Mouse (Mus musculus) heart, embryonic 16.5 days (tissue): Measurements from ENCODE around the gene Wwox. TPM values are rescaled to one million over a fixed set of nuclear protein-coding genes. Genes with fewer than 3 reads are reported as not detected.

Experiments
- ATAC-seq: fragments of 200-750 bp; cut with Nextera tagmentation; replicated peaks from 2 replicates; pipeline ENCODE4 v1.8.0; 2017; ENCODE audit warnings: moderate number of reproducible peaks; ENCODE audit not compliant: insufficient read depth, low FRiP score; ENCODE audit errors: extremely low read depth
- H3K27ac ChIP-seq: fragments of 300-500 bp; sonication (generic); 2 replicates; pipeline ENCODE4 v1.5.1; 2014; ENCODE audit warnings: mild to moderate bottlenecking, low read length, control low read depth, moderate library complexity
- H3K27me3 ChIP-seq: fragments of 300-500 bp; sonication (generic); 2 replicates; pipeline ENCODE4 v1.6.1; 2014; ENCODE audit warnings: low read length, mixed read lengths; ENCODE audit not compliant: control insufficient read depth, insufficient read depth
- H3K36me3 ChIP-seq: fragments of 300-500 bp; sonication (generic); 2 replicates; pipeline ENCODE4 v1.6.1; 2014; ENCODE audit not compliant: control insufficient read depth, insufficient read depth
- H3K4me1 ChIP-seq: fragments of 300-500 bp; sonication (generic); 2 replicates; pipeline ENCODE4 v1.6.1; 2014; ENCODE audit warnings: low read length, mixed read lengths; ENCODE audit not compliant: control insufficient read depth, insufficient read depth
- H3K4me2 ChIP-seq: fragments of 300-500 bp; sonication (generic); 2 replicates; pipeline ENCODE4 v1.6.1; 2014; ENCODE audit warnings: low read depth, mild to moderate bottlenecking, control low read depth, low read length
- H3K4me3 ChIP-seq: fragments of 300-500 bp; sonication (generic); 2 replicates; pipeline ENCODE4 v1.5.1; 2014; ENCODE audit warnings: mild to moderate bottlenecking, control low read depth, low read length
- H3K9ac ChIP-seq: fragments of 300-500 bp; sonication (generic); 2 replicates; pipeline ENCODE4 v1.6.1; 2014; ENCODE audit warnings: low read length, control low read depth
- H3K9me3 ChIP-seq: fragments of 300-500 bp; sonication (generic); replicated peaks from 2 replicates; pipeline ENCODE4 v1.6.1; 2016; ENCODE audit warnings: low read length; ENCODE audit not compliant: control insufficient read depth
- WGBS: fragments of 180-500 bp; shearing (Covaris S2); extraction: QIAGEN DNeasy Blood & Tissue Kit; methylation state at CpG from one replicate; pipeline ENCODE4 v1.1.7; 2014; 5-methylcytosine and 5-hydroxymethylcytosine counted together
- polyA plus RNA-seq: library from polyadenylated mRNA; unstranded; fragments of >200 nt; fragmentation: Nextera tagmentation; extraction: Ambion mirVana; gene quantifications from 2 replicates; pipeline ENCODE4 v1.2.1, GENCODE M21; 2015

Wwox gene
- polyA plus RNA-seq, 1 experiment from 2014 or later: 12.8 TPM

- Histone ChIP-seq H3K4me2 (no peak overlapping the region), H3K9me3 (no peaks in the 10 kb centered on the region), H3K27ac (no peak overlapping the region), H3K4me1 (no peaks in the 10 kb centered on the region), H3K27me3 (no peaks in the 10 kb centered on the region), H3K9ac (no peak overlapping the region), H3K36me3 (no peaks in the 10 kb centered on the region), H3K4me3 (no peak overlapping the region)
- WGBS: 62% methylated on average over 7 of the region's 7 CpGs
- ATAC-seq: no peak
Observed at GRCm38 (mm10) chr8:115045746-115046145, 606.3 kb downstream of the Wwox start.

- 69% methylated on average over 4 of the region's 4 CpGs for WGBS
- no peak overlapping the region for H3K4me3 ChIP-seq
- H3K27ac ChIP-seq: no peak overlapping the region
- no peak overlapping the region for H3K9ac ChIP-seq
- no peaks in the 10 kb centered on the region for H3K27me3 ChIP-seq
- H3K4me1 ChIP-seq: no peaks in the 10 kb centered on the region
- H3K9me3 ChIP-seq: no peaks in the 10 kb centered on the region
- no peak overlapping the region for H3K4me2 ChIP-seq
- no peaks in the 10 kb centered on the region for H3K36me3 ChIP-seq
- no peak for ATAC-seq
Observed at GRCm38 (mm10) chr8:115046496-115046895, 607.0 kb downstream of the Wwox start.

DNA sequence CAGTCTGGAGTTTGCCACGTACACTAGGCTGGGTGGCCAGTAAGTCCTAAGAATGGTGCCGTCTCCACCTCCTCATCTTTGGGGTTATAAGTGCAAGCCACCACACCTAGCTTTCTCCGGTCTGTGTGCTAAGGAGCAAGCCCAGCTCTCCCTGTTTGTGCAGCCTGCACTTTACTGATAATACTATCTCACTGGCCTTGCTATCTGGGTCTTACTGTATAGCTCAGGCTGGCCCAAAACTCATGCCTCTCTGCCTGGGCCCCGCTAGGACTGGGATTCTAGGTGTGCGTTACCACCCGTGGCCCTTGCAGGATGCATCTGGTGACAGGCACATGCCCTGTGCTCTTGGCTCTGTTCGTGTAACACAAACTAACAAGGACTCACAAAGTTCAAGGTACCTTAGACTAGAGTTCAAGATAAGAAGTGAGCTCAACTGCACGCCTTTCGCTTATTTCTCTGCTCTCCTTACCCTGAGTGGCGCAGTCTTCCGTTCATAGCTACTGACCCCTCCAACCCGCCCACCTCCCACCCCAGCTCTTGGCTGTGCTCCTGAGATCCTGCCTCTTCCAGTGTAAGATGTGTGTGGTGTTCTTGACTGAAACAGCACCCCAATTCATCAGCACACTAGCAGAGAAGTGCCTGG, 618.9 kb downstream of the Wwox start:
- Histone ChIP-seq H3K27me3 (no peaks in the 10 kb centered on the region), H3K9me3 (0 out of 2 replicates have a peak, but pooled peaks cover 4% of the 10 kb centered on the region), H3K9ac (no peak overlapping the region), H3K4me1 (no peaks in the 10 kb centered on the region), H3K36me3 (no peaks in the 10 kb centered on the region), H3K4me2 (no peak overlapping the region), H3K4me3 (no peak overlapping the region), H3K27ac (no peak overlapping the region)
- WGBS: 80% methylated on average over 12 of the region's 12 CpGs
- ATAC-seq: no peak

- Histone ChIP-seq H3K4me3 (no peak overlapping the region), H3K9ac (no peak overlapping the region), H3K27ac (no peak overlapping the region), H3K4me1 (no peaks in the 10 kb centered on the region), H3K27me3 (no peaks in the 10 kb centered on the region), H3K9me3 (no peaks in the 10 kb centered on the region), H3K4me2 (no peak overlapping the region), H3K36me3 (no peaks in the 10 kb centered on the region)
- ATAC-seq: no peak
- 86% methylated on average over 5 of the region's 5 CpGs for WGBS
Observed at GRCm38 (mm10) chr8:115063623-115064022, 624.2 kb downstream of the Wwox start.

DNA sequence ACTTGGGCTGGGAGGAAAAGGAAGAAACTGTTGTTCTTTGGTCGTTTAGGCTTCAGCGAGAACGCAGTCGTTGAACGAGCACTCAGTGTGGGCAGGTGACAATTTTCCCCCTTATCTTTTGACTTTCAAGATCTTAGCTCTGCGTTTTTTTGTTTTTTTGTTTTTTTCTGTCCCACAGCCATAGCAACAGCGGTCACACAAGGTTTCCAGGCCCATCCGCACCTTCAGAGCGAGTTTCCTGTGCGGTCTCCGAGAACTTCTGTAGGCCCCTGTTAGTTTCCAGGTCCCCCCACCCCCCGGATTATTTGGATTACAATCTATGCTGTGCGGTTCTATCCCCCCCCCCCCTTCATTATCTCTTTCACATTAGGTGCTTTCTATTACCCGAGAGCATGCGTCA, 625.2 kb downstream of the Wwox start:
- no peaks in the 10 kb centered on the region for H3K27me3 ChIP-seq
- H3K27ac ChIP-seq: no peak overlapping the region
- WGBS: 80% methylated on average over 15 of the region's 15 CpGs
- ATAC-seq: no peak
- H3K4me2 ChIP-seq: no peak overlapping the region
- H3K36me3 ChIP-seq: no peaks in the 10 kb centered on the region
- H3K4me3 ChIP-seq: no peak overlapping the region
- H3K4me1 ChIP-seq: peaks cover 3% of the 10 kb centered on the region
- no peak overlapping the region for H3K9ac ChIP-seq
- no peaks in the 10 kb centered on the region for H3K9me3 ChIP-seq

GRCm38 (mm10) chr8:115065386-115065785, 625.9 kb downstream of the Wwox start:
- Histone ChIP-seq H3K4me2 (no peak overlapping the region), H3K9ac (no peak overlapping the region), H3K4me1 (peaks cover 3% of the 10 kb centered on the region), H3K9me3 (no peaks in the 10 kb centered on the region), H3K27ac (no peak overlapping the region), H3K4me3 (no peak overlapping the region), H3K27me3 (no peaks in the 10 kb centered on the region), H3K36me3 (no peaks in the 10 kb centered on the region)
- no peak for ATAC-seq
- 77% methylated on average over 7 of the region's 7 CpGs for WGBS

DNA sequence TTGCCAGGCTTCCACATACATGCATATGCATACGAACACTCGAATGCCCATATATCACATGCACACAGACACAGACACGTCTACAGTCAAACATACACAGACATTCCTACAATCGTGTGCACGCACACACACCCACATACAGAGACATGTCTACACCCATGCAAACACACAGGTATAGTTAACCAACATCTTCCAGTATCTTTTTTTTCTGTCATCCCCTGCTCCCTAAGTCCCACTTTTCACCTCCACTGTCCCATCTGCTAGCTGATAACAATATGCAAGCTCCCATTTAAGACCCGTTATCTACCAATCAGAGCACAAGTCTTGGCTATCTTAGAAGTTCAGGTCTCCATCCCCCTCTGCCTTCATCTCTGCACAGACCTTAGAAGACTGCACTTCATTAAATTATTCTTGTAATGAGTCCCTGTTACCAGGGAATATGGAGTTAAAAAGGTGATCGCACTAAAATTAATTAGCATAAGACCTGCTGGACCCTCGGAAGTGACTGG, 627.1 kb downstream of the Wwox start:
- no peaks in the 10 kb centered on the region for H3K36me3 ChIP-seq
- no peak overlapping the region for H3K4me2 ChIP-seq
- H3K9me3 ChIP-seq: no peaks in the 10 kb centered on the region
- H3K27ac ChIP-seq: no peak overlapping the region
- no peaks in the 10 kb centered on the region for H3K27me3 ChIP-seq
- H3K9ac ChIP-seq: no peak overlapping the region
- no peak overlapping the region for H3K4me3 ChIP-seq
- WGBS: 87% methylated on average over 8 of the region's 8 CpGs
- peaks cover 3% of the 10 kb centered on the region for H3K4me1 ChIP-seq
- no peak for ATAC-seq

GRCm38 (mm10) chr8:115068723-115069122, 629.3 kb downstream of the Wwox start:
- H3K4me3 ChIP-seq: no peak overlapping the region
- no peaks in the 10 kb centered on the region for H3K36me3 ChIP-seq
- no peaks in the 10 kb centered on the region for H3K27me3 ChIP-seq
- no peak overlapping the region for H3K27ac ChIP-seq
- no peak overlapping the region for H3K4me2 ChIP-seq
- no peak overlapping the region for H3K9ac ChIP-seq
- H3K9me3 ChIP-seq: no peaks in the 10 kb centered on the region
- no peak for ATAC-seq
- 41% methylated on average over 5 of the region's 5 CpGs for WGBS
- H3K4me1 ChIP-seq: peaks cover 3% of the 10 kb centered on the region

GRCm38 (mm10) chr8:115070225-115070624, 630.8 kb downstream of the Wwox start:
- H3K4me2 ChIP-seq: no peak overlapping the region
- no peak overlapping the region for H3K9ac ChIP-seq
- no peaks in the 10 kb centered on the region for H3K36me3 ChIP-seq
- no peaks in the 10 kb centered on the region for H3K9me3 ChIP-seq
- WGBS: 37% methylated on average over 3 of the region's 3 CpGs
- ATAC-seq: no peak
- peaks cover 3% of the 10 kb centered on the region for H3K4me1 ChIP-seq
- no peak overlapping the region for H3K4me3 ChIP-seq
- H3K27me3 ChIP-seq: no peaks in the 10 kb centered on the region
- no peak overlapping the region for H3K27ac ChIP-seq
